Mouse (Mus musculus): ENCODE data around the gene Gm45213.
A peak's percentile ranks its signal among the peaks of the same experiment; 100 is the strongest.

The Gm45213 gene

GRCm38 (mm10) chr7:66106581-66107056 lies 63.2 kb downstream of the Gm45213 start:
- no peak for DNase-seq (ENCODE audit: low spot score in 2 of 2)

- no peak for DNase-seq (ENCODE audit: low spot score in 2 of 2)
Measured at GRCm38 (mm10) chr7:66107206-66107605, 63.8 kb downstream of the Gm45213 start.

- DNase-seq (ENCODE audit: low spot score in 2 of 2): peak in 1 of 2 experiments; percentile 43
Measured at GRCm38 (mm10) chr7:66107930-66108329, 64.5 kb downstream of the Gm45213 start.

GRCm38 (mm10) chr7:66108961-66109854 lies 65.8 kb downstream of the Gm45213 start, which contains the start of gene Chsy1:
Chsy1 (plus strand) TSS chr7:66109515.
- DNase-seq (ENCODE audit: low spot score in 2 of 2): peak; percentile 90 to 95

GRCm38 (mm10) chr7:66109855-66110635 lies 66.6 kb downstream of the Gm45213 start:
- no peak for DNase-seq (ENCODE audit: low spot score in 2 of 2)

- DNase-seq (ENCODE audit: low spot score in 2 of 2): no peak
Measured at GRCm38 (mm10) chr7:66110636-66111112, 67.3 kb downstream of the Gm45213 start.

GRCm38 (mm10) chr7:66111211-66111610 lies 67.8 kb downstream of the Gm45213 start:
- DNase-seq (ENCODE audit: low spot score in 2 of 2): no peak

All from heart, adult 9 months (tissue).